In genomic region chr5:132300794-132301193, GRCm38 (mm10) we compare ENCODE assay signal across 23 mouse cellular contexts.
"Had no signal": no experiment of that assay in that cellular context is flagged by ENCODE, and none has a peak within 500 bp of the region (broad histone marks: within the 10 kb centered on the region; RNA-seq: fewer than 3 reads in every experiment).

No protein-coding gene starts in this region.

- H3K9me3 ChIP-seq: heart, embryonic 13.5 days; heart, embryonic 15.5 days; hindbrain, embryonic 13.5 days; hindbrain, embryonic 15.5 days; kidney, embryonic 15.5 days; limb, embryonic 13.5 days; limb, embryonic 15.5 days; liver, embryonic 12.5 days had no signal

- ATAC-seq: hindbrain, postnatal 0 days; intestine, embryonic 16.5 days; liver, embryonic 12.5 days had no signal

- H3K27me3 ChIP-seq: heart, embryonic 13.5 days; heart, embryonic 15.5 days; hindbrain, embryonic 13.5 days; hindbrain, embryonic 15.5 days; kidney, embryonic 15.5 days; limb, embryonic 13.5 days; limb, embryonic 15.5 days; liver, embryonic 12.5 days had no signal

- DNase-seq: gastrocnemius, postnatal 14 days; gastrocnemius, postnatal 36 days; heart, adult 2 months; heart, postnatal 14 days; heart, postnatal 36 days; kidney, adult 11 months; kidney, adult 2 months; kidney, adult 9 months; kidney, postnatal 14 days; kidney, postnatal 36 days; left cerebral cortex, postnatal 4 days had no signal

- H3K27ac ChIP-seq: heart, adult 2 months; heart, embryonic 13.5 days; heart, embryonic 15.5 days; hindbrain, embryonic 13.5 days; hindbrain, embryonic 15.5 days; hindbrain, postnatal 0 days; kidney, embryonic 15.5 days; left cerebral cortex, adult 2 months; limb, embryonic 13.5 days; limb, embryonic 15.5 days; liver, embryonic 12.5 days; liver, embryonic 14.5 days had no signal

- H3K4me3 ChIP-seq: heart, adult 2 months; heart, embryonic 13.5 days; heart, embryonic 15.5 days; hindbrain, embryonic 13.5 days; hindbrain, embryonic 15.5 days; kidney, embryonic 15.5 days; left cerebral cortex, adult 2 months; limb, embryonic 13.5 days; limb, embryonic 15.5 days; liver, embryonic 12.5 days had no signal

- H3K36me3 ChIP-seq: heart, embryonic 13.5 days; heart, embryonic 15.5 days; hindbrain, embryonic 13.5 days; hindbrain, embryonic 15.5 days; kidney, embryonic 15.5 days; limb, embryonic 13.5 days; limb, embryonic 15.5 days; liver, embryonic 12.5 days had no signal

- H3K4me1 ChIP-seq: heart, embryonic 13.5 days; heart, embryonic 15.5 days; liver, embryonic 12.5 days had no signal
